Mouse (Mus musculus): ENCODE data around the gene Cwc22. TPM values are rescaled to one million over a fixed set of nuclear protein-coding genes. Genes with fewer than 3 reads are reported as not detected.

The Cwc22 gene
- polyA plus RNA-seq, 1 experiment from 2014 or later, result 18.6 TPM

GRCm38 (mm10) chr2:77981826-77982225 lies 35.7 kb upstream of the Cwc22 start:
- Histone ChIP-seq H3K4me2 (ENCODE audit: low read depth, low read length) (no peak overlapping the region), H3K36me3 (ENCODE audit: control insufficient read depth, insufficient read depth) (no peaks in the 10 kb centered on the region), H3K27me3 (ENCODE audit: control insufficient read depth, insufficient read depth, low read length) (no peaks in the 10 kb centered on the region), H3K9ac (ENCODE audit: low read length) (no peak overlapping the region), H3K9me3 (replicated peaks; ENCODE audit: control insufficient read depth, low read length) (peaks cover 9% of the 10 kb centered on the region), H3K27ac (ENCODE audit: low read length) (no peak overlapping the region), H3K4me1 (ENCODE audit: control insufficient read depth, insufficient read depth, low read length) (no peaks in the 10 kb centered on the region), H3K4me3 (ENCODE audit: low read length) (no peak overlapping the region)
- no peak for ATAC-seq (replicated peaks; ENCODE audit: extremely low read depth, insufficient read depth, low FRiP score)
- 75% methylated on average over 4 of the region's 4 CpGs for WGBS

- ATAC-seq (replicated peaks; ENCODE audit: extremely low read depth, insufficient read depth, low FRiP score), result no peak
- Histone ChIP-seq H3K27ac (ENCODE audit: low read length) (no peak overlapping the region), H3K9me3 (replicated peaks; ENCODE audit: control insufficient read depth, low read length) (peaks cover 9% of the 10 kb centered on the region), H3K4me2 (ENCODE audit: low read depth, low read length) (no peak overlapping the region), H3K4me3 (ENCODE audit: low read length) (no peak overlapping the region), H3K36me3 (ENCODE audit: control insufficient read depth, insufficient read depth) (no peaks in the 10 kb centered on the region), H3K9ac (ENCODE audit: low read length) (no peak overlapping the region), H3K27me3 (ENCODE audit: control insufficient read depth, insufficient read depth, low read length) (no peaks in the 10 kb centered on the region), H3K4me1 (ENCODE audit: control insufficient read depth, insufficient read depth, low read length) (no peaks in the 10 kb centered on the region)
- 84% methylated on average over 5 of the region's 5 CpGs for WGBS
These were observed 34.5 kb upstream of the Cwc22 start for GRCm38 (mm10) chr2:77980696-77981095.

DNA sequence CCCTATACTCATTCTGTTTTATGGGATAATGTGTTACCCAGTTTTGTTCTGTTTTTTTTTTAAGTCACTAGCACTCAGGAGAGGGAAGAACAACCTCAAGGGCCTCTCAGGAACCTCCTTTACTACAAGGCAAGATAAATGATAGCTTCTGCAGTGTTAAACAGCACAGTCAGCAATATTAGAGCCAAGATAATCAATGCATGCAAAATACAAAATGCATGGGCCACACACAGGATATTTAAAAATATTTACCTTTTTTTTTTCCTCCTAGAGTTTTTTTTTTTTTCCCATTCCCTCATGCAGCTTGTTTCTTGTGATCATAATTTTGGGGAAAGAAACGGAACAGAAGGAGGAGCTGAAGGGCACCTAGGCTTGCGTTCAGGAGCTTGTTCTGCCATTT lies 33.3 kb upstream of the Cwc22 start:
- no peak for ATAC-seq (replicated peaks; ENCODE audit: extremely low read depth, insufficient read depth, low FRiP score)
- H3K4me2 ChIP-seq (ENCODE audit: low read depth, low read length), result no peak overlapping the region
- H3K27ac ChIP-seq (ENCODE audit: low read length), result no peak overlapping the region
- H3K27me3 ChIP-seq (ENCODE audit: control insufficient read depth, insufficient read depth, low read length), result no peaks in the 10 kb centered on the region
- H3K4me1 ChIP-seq (ENCODE audit: control insufficient read depth, insufficient read depth, low read length), result no peaks in the 10 kb centered on the region
- no peak overlapping the region for H3K4me3 ChIP-seq (ENCODE audit: low read length)
- H3K36me3 ChIP-seq (ENCODE audit: control insufficient read depth, insufficient read depth), result no peaks in the 10 kb centered on the region
- WGBS, result 84% methylated on average over 2 of the region's 2 CpGs
- peaks cover 9% of the 10 kb centered on the region for H3K9me3 ChIP-seq (replicated peaks; ENCODE audit: control insufficient read depth, low read length)
- no peak overlapping the region for H3K9ac ChIP-seq (ENCODE audit: low read length)

GRCm38 (mm10) chr2:77979081-77979480 lies 32.9 kb upstream of the Cwc22 start:
- Histone ChIP-seq H3K9me3 (replicated peaks; ENCODE audit: control insufficient read depth, low read length) (peaks cover 9% of the 10 kb centered on the region), H3K9ac (ENCODE audit: low read length) (no peak overlapping the region), H3K27ac (ENCODE audit: low read length) (no peak overlapping the region), H3K36me3 (ENCODE audit: control insufficient read depth, insufficient read depth) (no peaks in the 10 kb centered on the region), H3K4me2 (ENCODE audit: low read depth, low read length) (no peak overlapping the region), H3K4me1 (ENCODE audit: control insufficient read depth, insufficient read depth, low read length) (no peaks in the 10 kb centered on the region), H3K27me3 (ENCODE audit: control insufficient read depth, insufficient read depth, low read length) (no peaks in the 10 kb centered on the region), H3K4me3 (ENCODE audit: low read length) (no peak overlapping the region)
- 86% methylated on average over 8 of the region's 8 CpGs for WGBS
- ATAC-seq (replicated peaks; ENCODE audit: extremely low read depth, insufficient read depth, low FRiP score), result no peak

DNA sequence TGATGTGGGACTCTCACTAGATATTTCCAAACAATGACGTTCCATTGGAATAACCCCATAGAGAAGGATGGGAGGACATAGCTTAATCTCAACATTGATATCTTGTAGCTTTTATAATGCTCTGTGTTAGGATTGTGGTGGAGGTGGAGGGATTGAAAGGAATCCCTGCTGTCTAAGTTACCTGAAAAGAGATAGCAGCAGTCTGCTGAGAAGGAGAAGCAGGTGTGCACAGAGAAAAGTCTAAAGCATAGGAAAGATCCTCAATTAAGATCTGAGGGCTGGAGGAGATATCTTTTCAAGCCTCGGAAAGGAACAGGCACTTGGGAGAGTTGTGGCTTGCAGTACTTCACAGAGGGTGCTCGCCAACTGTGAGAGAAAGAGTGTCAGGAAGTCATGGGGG lies 32.1 kb upstream of the Cwc22 start:
- Histone ChIP-seq H3K27ac (ENCODE audit: low read length) (no peak overlapping the region), H3K4me2 (ENCODE audit: low read depth, low read length) (no peak overlapping the region), H3K27me3 (ENCODE audit: control insufficient read depth, insufficient read depth, low read length) (no peaks in the 10 kb centered on the region), H3K9ac (ENCODE audit: low read length) (no peak overlapping the region), H3K4me3 (ENCODE audit: low read length) (no peak overlapping the region), H3K4me1 (ENCODE audit: control insufficient read depth, insufficient read depth, low read length) (no peaks in the 10 kb centered on the region), H3K36me3 (ENCODE audit: control insufficient read depth, insufficient read depth) (no peaks in the 10 kb centered on the region), H3K9me3 (replicated peaks; ENCODE audit: control insufficient read depth, low read length) (peaks cover 9% of the 10 kb centered on the region)
- 84% methylated on average over 3 of the region's 3 CpGs for WGBS
- no peak for ATAC-seq (replicated peaks; ENCODE audit: extremely low read depth, insufficient read depth, low FRiP score)

- no peaks in the 10 kb centered on the region for H3K4me1 ChIP-seq (ENCODE audit: control insufficient read depth, insufficient read depth, low read length)
- no peak overlapping the region for H3K4me2 ChIP-seq (ENCODE audit: low read depth, low read length)
- no peak overlapping the region for H3K4me3 ChIP-seq (ENCODE audit: low read length)
- ATAC-seq (replicated peaks; ENCODE audit: extremely low read depth, insufficient read depth, low FRiP score), result no peak
- peaks cover 9% of the 10 kb centered on the region for H3K9me3 ChIP-seq (replicated peaks; ENCODE audit: control insufficient read depth, low read length)
- no peak overlapping the region for H3K27ac ChIP-seq (ENCODE audit: low read length)
- no peaks in the 10 kb centered on the region for H3K27me3 ChIP-seq (ENCODE audit: control insufficient read depth, insufficient read depth, low read length)
- 75% methylated on average over 5 of the region's 5 CpGs for WGBS
- no peaks in the 10 kb centered on the region for H3K36me3 ChIP-seq (ENCODE audit: control insufficient read depth, insufficient read depth)
- H3K9ac ChIP-seq (ENCODE audit: low read length), result no peak overlapping the region
These were observed 30.2 kb upstream of the Cwc22 start for GRCm38 (mm10) chr2:77976321-77976920.

DNA sequence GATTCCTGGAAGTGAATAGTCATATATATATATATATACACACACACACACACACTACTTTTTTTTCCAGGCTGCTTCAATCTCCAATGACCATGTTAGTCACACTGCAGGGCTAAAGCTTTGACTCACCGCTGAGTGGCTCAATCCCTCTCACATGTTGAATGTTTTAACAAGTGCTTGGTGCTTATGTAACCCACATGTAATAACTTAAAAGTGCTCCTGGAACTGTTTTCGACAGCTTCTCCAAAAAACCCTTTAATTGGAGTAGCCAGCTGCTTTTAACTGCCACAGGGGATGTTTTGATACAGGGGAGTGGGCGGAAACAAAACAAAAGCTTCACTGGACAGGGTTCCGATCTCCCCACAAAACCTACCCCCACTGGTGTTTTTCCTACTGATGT lies 29.4 kb upstream of the Cwc22 start:
- no peak overlapping the region for H3K4me3 ChIP-seq (ENCODE audit: low read length)
- no peaks in the 10 kb centered on the region for H3K27me3 ChIP-seq (ENCODE audit: control insufficient read depth, insufficient read depth, low read length)
- 67% methylated on average over 4 of the region's 4 CpGs for WGBS
- H3K9me3 ChIP-seq (replicated peaks; ENCODE audit: control insufficient read depth, low read length), result peaks cover 9% of the 10 kb centered on the region
- no peaks in the 10 kb centered on the region for H3K36me3 ChIP-seq (ENCODE audit: control insufficient read depth, insufficient read depth)
- H3K27ac ChIP-seq (ENCODE audit: low read length), result no peak overlapping the region
- H3K4me1 ChIP-seq (ENCODE audit: control insufficient read depth, insufficient read depth, low read length), result no peaks in the 10 kb centered on the region
- no peak for ATAC-seq (replicated peaks; ENCODE audit: extremely low read depth, insufficient read depth, low FRiP score)
- H3K4me2 ChIP-seq (ENCODE audit: low read depth, low read length), result no peak overlapping the region
- no peak overlapping the region for H3K9ac ChIP-seq (ENCODE audit: low read length)

- Histone ChIP-seq H3K36me3 (ENCODE audit: control insufficient read depth, insufficient read depth) (no peaks in the 10 kb centered on the region), H3K9ac (ENCODE audit: low read length) (no peak overlapping the region), H3K9me3 (replicated peaks; ENCODE audit: control insufficient read depth, low read length) (peaks cover 9% of the 10 kb centered on the region), H3K4me2 (ENCODE audit: low read depth, low read length) (no peak overlapping the region), H3K27ac (ENCODE audit: low read length) (no peak overlapping the region), H3K4me3 (ENCODE audit: low read length) (no peak overlapping the region), H3K27me3 (ENCODE audit: control insufficient read depth, insufficient read depth, low read length) (no peaks in the 10 kb centered on the region), H3K4me1 (ENCODE audit: control insufficient read depth, insufficient read depth, low read length) (no peaks in the 10 kb centered on the region)
- 79% methylated on average over 1 of the region's 1 CpGs for WGBS
- ATAC-seq (replicated peaks; ENCODE audit: extremely low read depth, insufficient read depth, low FRiP score), result no peak
These were observed 28.8 kb upstream of the Cwc22 start for GRCm38 (mm10) chr2:77974986-77975385.

DNA sequence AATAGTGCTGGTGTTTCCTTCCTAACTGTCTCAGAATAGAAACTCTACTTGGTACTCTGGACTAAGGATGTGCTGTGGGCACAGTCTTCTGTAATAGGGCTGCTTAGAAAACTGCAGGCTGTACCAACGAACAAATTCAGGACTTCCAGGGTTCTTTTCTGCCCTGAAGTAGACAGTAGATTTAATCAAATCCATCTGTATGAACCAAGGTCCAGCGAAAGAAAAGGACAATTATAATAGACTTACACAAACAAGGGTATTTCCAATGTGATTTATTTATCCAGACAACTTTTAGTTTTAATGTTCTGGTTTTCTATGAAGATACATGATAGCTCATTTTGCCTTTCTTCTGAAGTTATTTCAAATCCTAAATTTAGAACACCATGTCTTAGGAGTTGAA lies 28.2 kb upstream of the Cwc22 start:
- WGBS, result 63% methylated on average over 2 of the region's 2 CpGs
- Histone ChIP-seq H3K36me3 (ENCODE audit: control insufficient read depth, insufficient read depth) (no peaks in the 10 kb centered on the region), H3K27ac (ENCODE audit: low read length) (no peak overlapping the region), H3K9ac (ENCODE audit: low read length) (no peak overlapping the region), H3K4me3 (ENCODE audit: low read length) (no peak overlapping the region), H3K9me3 (replicated peaks; ENCODE audit: control insufficient read depth, low read length) (peaks cover 9% of the 10 kb centered on the region), H3K4me2 (ENCODE audit: low read depth, low read length) (no peak overlapping the region), H3K27me3 (ENCODE audit: control insufficient read depth, insufficient read depth, low read length) (no peaks in the 10 kb centered on the region), H3K4me1 (ENCODE audit: control insufficient read depth, insufficient read depth, low read length) (no peaks in the 10 kb centered on the region)
- no peak for ATAC-seq (replicated peaks; ENCODE audit: extremely low read depth, insufficient read depth, low FRiP score)

Data from heart, embryonic 16.5 days (tissue).